Mouse (Mus musculus) E14TG2a.4 (cell line): ENCODE results near the gene Arid3c.

ENCODE experiments used
- CTCF ChIP-seq: conservative IDR thresholded peaks from 2 replicates; pipeline ENCODE4 v1.5.1; 2014; ENCODE audit warnings: low read length
- NANOG ChIP-seq: IDR thresholded peaks from 2 replicates; pipeline ENCODE4 v1.6.1; 2014; ENCODE audit warnings: borderline replicate concordance, low read length, mixed read lengths
- POU5F1 ChIP-seq: IDR thresholded peaks from 2 replicates; pipeline ENCODE4 v1.6.1; 2014; ENCODE audit warnings: low read length, borderline replicate concordance

DNA sequence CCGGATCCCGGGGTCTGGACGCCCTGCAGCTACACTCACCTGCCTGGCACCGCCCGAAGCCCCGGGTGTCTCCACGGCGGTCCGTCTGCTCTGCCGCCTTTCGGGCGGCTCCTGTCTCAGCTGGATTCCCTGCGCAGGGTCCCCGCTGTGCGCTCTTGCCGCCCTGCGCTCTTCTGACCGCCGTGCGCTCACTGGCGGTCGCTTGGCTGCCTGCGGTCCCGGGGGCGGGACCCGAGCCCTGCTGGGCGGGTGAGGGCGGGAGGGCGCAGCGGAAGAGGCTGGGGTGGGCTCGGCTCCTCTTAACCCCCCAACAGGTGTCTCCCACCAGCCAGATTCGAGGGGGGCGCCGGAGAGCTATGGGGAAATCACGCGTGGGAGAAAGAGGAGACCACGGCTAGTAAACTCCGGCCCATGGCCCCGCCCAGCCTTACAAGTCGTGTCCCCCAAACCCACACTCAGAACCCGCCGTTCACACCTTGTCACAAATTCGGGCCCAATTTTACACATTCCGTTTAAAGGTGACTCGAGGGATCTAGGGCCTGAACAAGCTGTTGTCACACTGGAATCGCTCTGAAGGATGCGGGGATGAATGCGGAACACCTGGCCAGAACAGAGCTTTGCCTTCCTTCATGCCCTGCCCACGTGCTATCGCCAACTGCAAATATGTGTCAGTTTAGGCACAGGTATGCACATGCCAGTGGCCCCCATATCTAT is at the start of gene Arid3c:
- TF ChIP-seq CTCF, result no peak
- no peak for TF ChIP-seq NANOG
- TF ChIP-seq POU5F1, result no peak
